Mouse (Mus musculus) cerebellum, adult 2 months (tissue): ENCODE data around the gene Azin2. TPM values are rescaled to one million over a fixed set of nuclear protein-coding genes. Genes with fewer than 3 reads are reported as not detected.
A peak's percentile ranks its signal among the peaks of the same experiment; 100 is the strongest.

Experiments
- DNase-seq, 2 experiments: peaks; one replicate each; pipeline ENCODE4 v3.0.0; 2021
- H3K27ac ChIP-seq: fragments of 200-500 bp; 2 replicates; pipeline ENCODE4 v1.5.1; 2012; ENCODE audit warnings: low read length, control low read depth, inconsistent platforms; ENCODE audit not compliant: insufficient read depth
- H3K27me3 ChIP-seq: fragments of 200-500 bp; 2 replicates; pipeline ENCODE4 v1.6.1; 2012; ENCODE audit warnings: inconsistent platforms, mild to moderate bottlenecking, low read length, moderate library complexity; ENCODE audit not compliant: control insufficient read depth, insufficient read depth
- H3K4me1 ChIP-seq: fragments of 200-500 bp; 2 replicates; pipeline ENCODE4 v1.6.1; 2011; ENCODE audit warnings: low read length; ENCODE audit not compliant: control insufficient read depth, insufficient read depth
- H3K4me3 ChIP-seq: fragments of 200-500 bp; replicated peaks from 2 replicates; pipeline ENCODE3; 2011; ENCODE audit warnings: mild to moderate bottlenecking, low read depth, low read length, control low read depth; ENCODE audit not compliant: insufficient read depth
- CTCF ChIP-seq: fragments of 200-500 bp; IDR thresholded peaks from 2 replicates; pipeline ENCODE4 v1.5.1; 2011; ENCODE audit warnings: low read depth, mild to moderate bottlenecking, control low read depth, low read length, moderate library complexity, borderline replicate concordance; ENCODE audit not compliant: insufficient read depth
- POLR2A ChIP-seq: fragments of 200-500 bp; IDR thresholded peaks from 2 replicates; pipeline ENCODE4 v1.6.1; 2011; ENCODE audit warnings: low read length, control low read depth, borderline replicate concordance; ENCODE audit not compliant: insufficient read depth
- WGBS: fragments of 180-500 bp; shearing (Covaris S2); methylation state at CpG from one replicate; pipeline ENCODE4 v1.1.7; 2018; 5-methylcytosine and 5-hydroxymethylcytosine counted together
- polyA plus RNA-seq: library from polyadenylated mRNA; depleted of rRNA; stranded (reverse); fragments of >200 nt; gene quantifications from 2 replicates; pipeline ENCODE4 v1.2.3, GENCODE M21; 2012

Gene Azin2
- polyA plus RNA-seq, 1 experiment = 64.6 TPM

DNA sequence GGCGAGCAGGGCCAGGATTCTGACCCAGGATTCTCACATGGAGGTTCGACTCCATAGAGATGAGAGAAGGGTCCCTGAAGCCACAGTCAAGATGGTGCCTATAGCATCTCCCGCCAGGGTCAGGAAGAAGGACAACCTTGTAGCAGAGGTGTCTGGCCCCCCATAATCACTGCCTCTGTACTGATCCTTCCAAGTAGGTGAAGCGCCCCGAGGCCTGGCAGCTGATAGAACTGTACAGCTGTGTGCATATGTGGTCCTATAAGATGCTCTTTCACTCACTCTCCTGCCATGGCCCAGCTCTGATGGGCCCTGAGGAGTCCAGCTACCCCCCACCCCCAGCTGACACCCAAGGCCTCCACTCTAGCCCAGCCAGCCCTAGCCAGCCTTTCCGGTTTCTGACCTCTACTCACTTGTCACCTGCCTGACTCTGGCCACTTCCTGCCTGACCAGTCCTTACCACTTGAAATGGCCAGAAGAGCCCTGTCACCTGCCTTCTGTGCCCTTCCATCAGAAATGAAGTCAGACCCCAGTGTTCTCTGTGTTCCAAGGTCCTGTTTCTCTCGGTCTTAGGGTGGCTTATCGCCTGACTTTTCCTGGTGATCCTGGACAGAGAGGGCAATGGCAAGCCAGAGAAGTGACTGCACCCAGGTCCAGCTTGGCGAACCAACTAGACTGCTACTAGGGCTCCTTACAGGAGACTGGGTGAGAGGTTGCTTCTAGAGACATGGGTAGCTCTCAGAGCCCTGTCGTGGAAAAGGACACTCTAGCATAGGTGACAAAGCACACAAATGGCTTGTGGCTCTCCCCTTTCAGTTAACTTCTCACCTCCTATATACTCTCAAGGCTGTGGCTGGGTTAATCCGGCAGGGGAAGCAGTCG is 72.3 kb downstream of the Azin2 start:
- Histone ChIP-seq H3K4me1 (peaks cover 78% of the 10 kb centered on the region), H3K4me3 (no peak overlapping the region), H3K27ac (peak overlapping the region; percentile 97), H3K27me3 (no peaks in the 10 kb centered on the region)
- WGBS = 61% methylated on average over 12 of the region's 12 CpGs
- DNase-seq = peak; percentile 33 to 53
- TF ChIP-seq POLR2A (no peak), CTCF (no peak)

DNA sequence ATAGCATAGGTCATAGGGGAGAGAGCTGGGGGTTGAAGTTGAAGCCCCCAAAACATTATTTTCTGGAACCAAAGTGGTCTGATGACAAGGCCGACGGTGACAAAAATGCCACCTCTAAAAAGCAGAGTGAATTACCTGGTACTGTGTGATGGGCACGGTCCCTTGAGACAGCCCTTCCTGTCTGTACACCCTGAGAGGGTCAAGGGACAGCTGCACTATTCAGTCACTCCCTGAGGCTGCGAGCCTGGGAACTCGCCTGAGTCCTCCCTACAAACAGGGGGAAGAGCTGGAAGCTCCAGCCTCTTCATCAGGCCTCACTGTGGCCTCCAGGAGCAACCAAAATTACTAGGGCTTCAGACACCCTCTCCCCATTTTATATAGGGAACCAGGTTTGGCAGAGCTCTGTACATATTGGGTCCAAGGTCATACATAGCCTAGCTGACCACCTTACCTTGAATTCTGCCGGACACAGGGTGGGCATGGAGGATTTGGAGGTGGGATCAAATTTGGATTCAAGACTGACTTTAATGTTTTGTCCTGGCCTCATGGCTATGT is 73.7 kb downstream of the Azin2 start:
- H3K27ac ChIP-seq = peak overlapping the region; percentile 97
- peak overlapping the region; percentile 3 for H3K4me3 ChIP-seq
- no peak for DNase-seq
- no peak for TF ChIP-seq CTCF
- no peak for TF ChIP-seq POLR2A
- 25% methylated on average over 6 of the region's 6 CpGs for WGBS
- no peaks in the 10 kb centered on the region for H3K27me3 ChIP-seq
- H3K4me1 ChIP-seq = peaks cover 66% of the 10 kb centered on the region

DNA sequence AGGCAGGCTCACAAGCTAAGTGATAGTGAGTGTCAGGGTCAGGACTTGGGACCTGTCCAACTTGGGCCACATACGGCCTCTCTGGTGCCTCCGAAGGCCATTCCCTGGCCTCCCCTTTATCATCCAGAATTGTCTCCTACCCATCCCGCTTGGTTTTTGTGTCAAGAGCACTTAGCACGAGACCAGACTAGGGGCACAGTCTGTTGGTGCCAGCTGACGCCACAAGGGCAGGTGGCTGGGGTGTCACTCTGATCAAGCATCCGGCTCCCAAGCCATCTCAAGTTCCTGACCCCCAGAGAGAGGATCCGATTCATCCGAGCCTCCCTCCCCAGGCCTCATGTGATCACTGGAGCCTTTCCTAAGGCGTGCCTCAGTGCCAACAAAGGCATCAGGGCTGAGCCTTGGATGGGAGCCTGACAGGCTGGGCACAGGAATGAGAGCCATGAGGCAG is 74.6 kb downstream of the Azin2 start:
- DNase-seq = peak; percentile 94 to 98
- Histone ChIP-seq H3K27ac (peak overlapping the region; percentile 97), H3K4me1 (peaks cover 57% of the 10 kb centered on the region), H3K27me3 (no peaks in the 10 kb centered on the region), H3K4me3 (peak overlapping the region; percentile 28)
- TF ChIP-seq CTCF (no peak), POLR2A (peak; percentile 42; the same call in 1 of the 2 replicates)
- WGBS = 5% methylated on average over 9 of the region's 9 CpGs

DNA sequence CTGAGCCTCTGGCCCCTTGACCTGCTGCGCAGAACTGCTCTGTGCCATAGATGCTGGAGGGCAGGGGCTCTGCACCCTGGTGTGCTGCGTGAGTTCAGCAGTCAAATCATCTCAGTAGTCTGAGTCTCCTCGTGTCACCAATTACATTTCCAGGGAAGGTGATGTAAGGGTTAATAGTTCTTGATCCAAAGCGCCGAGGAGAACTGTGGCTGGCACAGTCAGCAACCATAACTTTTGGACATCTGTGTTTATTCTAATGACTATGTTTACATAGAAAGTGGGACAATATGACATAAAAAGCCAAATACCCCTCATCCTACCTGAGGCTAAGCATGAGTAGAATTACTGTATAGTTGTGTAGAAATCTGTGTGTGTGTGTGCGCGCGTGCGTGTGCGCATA is 75.2 kb downstream of the Azin2 start:
- no peak for DNase-seq
- no peak for TF ChIP-seq CTCF
- no peaks in the 10 kb centered on the region for H3K27me3 ChIP-seq
- H3K4me1 ChIP-seq = peaks cover 51% of the 10 kb centered on the region
- peak overlapping the region; percentile 97 for H3K27ac ChIP-seq
- H3K4me3 ChIP-seq = peak overlapping the region; percentile 45
- WGBS = 12% methylated on average over 10 of the region's 10 CpGs

DNA sequence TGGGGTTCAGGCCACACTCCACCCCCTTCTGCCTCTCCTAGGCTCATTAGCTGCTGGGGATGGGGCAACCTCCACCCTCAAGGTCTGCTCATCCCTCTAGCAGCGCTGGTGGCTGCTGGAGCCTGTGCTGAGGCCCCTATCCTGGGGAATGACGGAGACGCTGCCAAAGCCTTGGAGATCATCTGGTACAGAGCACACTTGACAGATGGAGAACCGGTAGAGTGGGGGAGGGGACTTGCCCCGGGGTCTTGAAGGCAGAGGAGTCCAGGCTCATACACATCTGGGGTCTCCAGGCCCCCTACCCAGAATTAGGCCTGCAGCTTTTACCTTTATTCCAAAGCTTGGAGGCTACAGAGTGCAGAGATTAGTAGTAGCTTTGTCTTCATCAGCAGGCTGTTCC is 75.7 kb downstream of the Azin2 start:
- Histone ChIP-seq H3K27me3 (no peaks in the 10 kb centered on the region), H3K4me3 (peak overlapping the region; percentile 45), H3K27ac (peak overlapping the region; percentile 97), H3K4me1 (peaks cover 46% of the 10 kb centered on the region)
- peak; percentile 77 to 79 for DNase-seq
- no peak for TF ChIP-seq CTCF
- 0 out of 2 replicates have a peak, but pooled peaks have one; percentile 21 for TF ChIP-seq POLR2A
- 7% methylated on average over 5 of the region's 5 CpGs for WGBS

DNA sequence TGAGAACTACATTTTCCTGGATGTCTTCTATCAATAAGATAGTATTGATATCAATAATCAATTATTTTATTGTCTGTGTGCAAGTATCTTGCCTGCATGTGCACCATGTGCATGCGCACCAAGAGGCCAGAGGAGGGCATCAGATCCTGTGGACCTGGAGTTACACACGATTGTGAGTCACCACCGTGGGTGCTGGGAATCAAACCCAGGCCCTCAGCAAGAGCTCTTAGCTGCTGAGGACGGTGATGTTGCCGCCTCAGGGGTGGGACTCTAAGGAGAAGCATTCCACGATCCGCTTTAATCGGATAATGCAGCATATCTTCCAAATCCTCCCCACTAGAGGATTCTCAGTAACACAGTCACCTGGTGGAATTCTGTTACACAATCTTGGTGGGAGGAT is 76.7 kb downstream of the Azin2 start:
- TF ChIP-seq POLR2A (no peak), CTCF (peak; percentile 24; the same call in 1 of the 2 replicates)
- Histone ChIP-seq H3K4me1 (peaks cover 39% of the 10 kb centered on the region), H3K27me3 (no peaks in the 10 kb centered on the region), H3K4me3 (peak overlapping the region; percentile 70), H3K27ac (peak overlapping the region; percentile 76)
- peak; percentile 45 to 47 for DNase-seq
- 61% methylated on average over 8 of the region's 8 CpGs for WGBS

DNA sequence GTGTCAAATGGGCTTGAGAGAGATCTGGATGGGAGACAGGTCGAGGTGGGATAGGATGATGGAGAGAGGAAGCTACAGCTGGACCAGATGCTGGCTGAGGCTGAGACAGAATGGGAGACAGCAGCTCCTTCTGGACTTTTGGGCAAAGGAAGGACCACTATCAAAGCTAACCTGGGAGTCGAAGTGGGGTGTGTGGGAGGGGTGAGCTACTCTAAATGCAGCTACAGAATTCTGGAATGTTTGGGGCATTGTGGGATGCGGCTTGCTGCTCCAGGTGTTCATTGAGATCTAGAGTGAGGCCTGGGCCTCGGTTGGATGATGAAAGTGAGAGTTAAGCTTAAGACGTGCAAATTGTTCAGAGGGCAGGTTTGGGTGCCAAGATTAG is 77.5 kb downstream of the Azin2 start:
- H3K4me1 ChIP-seq = peaks cover 31% of the 10 kb centered on the region
- 11% methylated on average over 5 of the region's 5 CpGs for whole genome bisulfite sequencing
- no peak for DNase-seq
- peak overlapping the region; percentile 57 for H3K27ac ChIP-seq
- peak overlapping the region; percentile 70 for H3K4me3 ChIP-seq
- TF ChIP-seq POLR2A = 0 out of 2 replicates have a peak, but pooled peaks have one; percentile 3
- TF ChIP-seq CTCF = no peak
- H3K27me3 ChIP-seq = no peaks in the 10 kb centered on the region
